Mouse (Mus musculus) large intestine, adult 2 months (tissue): ENCODE measurements at regions not wholly inside any gene's neighbourhood (a gene's known extent, or its start where the extent isn't known, plus 50 kb on each side); places are given as distances from the start of the nearest gene placed in this dataset.

Experiments
- DNase-seq: peaks from one replicate; pipeline ENCODE4 v3.0.0-alpha.2; 2012; ENCODE audit warnings: low read depth, low spot score
- WGBS: fragments of 180-500 bp; shearing (Covaris S2); methylation state at CpG from one replicate; pipeline ENCODE4 v1.1.7; 2018; 5-methylcytosine and 5-hydroxymethylcytosine counted together

DNA sequence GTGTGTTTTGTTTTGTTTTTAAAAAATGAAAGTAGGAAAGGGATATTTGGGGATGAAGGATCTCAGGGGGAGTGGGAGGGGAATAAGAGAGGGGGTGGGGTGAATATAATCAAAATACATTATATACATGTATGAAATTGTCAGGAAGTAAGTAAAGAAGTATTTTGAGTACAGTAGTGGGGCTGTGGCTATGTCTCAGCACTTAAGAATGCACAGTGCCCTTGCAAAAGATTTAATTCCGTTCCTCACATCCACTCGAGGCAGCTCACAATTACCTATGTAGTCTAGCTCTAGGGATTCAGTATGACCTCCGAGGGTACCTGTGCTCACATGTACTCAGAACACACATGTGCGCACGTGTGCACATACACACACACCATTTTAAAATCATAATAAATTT is 50.4 kb upstream of the Dock1 start:
- 74% methylated on average over 5 of the region's 5 CpGs for WGBS
- no peak for DNase-seq
